Comparison of ENCODE assay signal across 27 mouse cellular contexts in genomic region chr7:125620077-125620476, GRCm38 (mm10). TPM values are rescaled to one million over a fixed set of nuclear protein-coding genes. Genes with fewer than 3 reads are reported as not detected.
DNase-seq lines count a peak whose midpoint lies in the region; ATAC-seq lines count a peak whose summit lies in the region.
"Had no signal": no experiment of that assay in that cellular context is flagged by ENCODE, and none has a peak within 500 bp of the region (broad histone marks: within the 10 kb centered on the region; RNA-seq: fewer than 3 reads in every experiment).

No protein-coding gene starts in this region.

- H3K4me1 ChIP-seq in liver, embryonic 11.5 days (replicated peaks; ENCODE audit: control insufficient read depth, insufficient read depth, low read length) = no peaks in the 10 kb centered on the region
- H3K4me1 ChIP-seq: embryonic facial prominence, embryonic 13.5 days; forebrain, embryonic 12.5 days; forebrain, embryonic 15.5 days; hindbrain, embryonic 12.5 days; hindbrain, embryonic 15.5 days had no signal

- H3K36me3 ChIP-seq in liver, embryonic 11.5 days (ENCODE audit: control insufficient read depth, insufficient read depth, low read length) = no peaks in the 10 kb centered on the region
- H3K36me3 ChIP-seq: embryonic facial prominence, embryonic 10.5 days; embryonic facial prominence, embryonic 13.5 days; forebrain, embryonic 12.5 days; forebrain, embryonic 15.5 days; hindbrain, embryonic 12.5 days; hindbrain, embryonic 15.5 days had no signal

- 36% methylated on average over 4 of the region's 4 CpGs for WGBS in liver, embryonic 11.5 days

- no peak overlapping the region for H3K4me2 ChIP-seq in liver, embryonic 11.5 days
- H3K4me2 ChIP-seq: embryonic facial prominence, embryonic 13.5 days; forebrain, embryonic 12.5 days; forebrain, embryonic 15.5 days; heart, embryonic 11.5 days; hindbrain, embryonic 12.5 days; hindbrain, embryonic 15.5 days had no signal

- ATAC-seq in CD4-positive, CD25-positive, alpha-beta regulatory T cell, adult 4 months = peak; percentile 63
- ATAC-seq in granulocyte monocyte progenitor cell, adult 5-6 weeks (replicated peaks; ENCODE audit: poor library complexity, severe bottlenecking) = peak; percentile 65
- peak; percentile 88 for ATAC-seq in megakaryocyte, adult 5-6 weeks (ENCODE audit: poor library complexity, severe bottlenecking)
- peak; percentile 38; the same call in 1 of the 2 replicates for ATAC-seq in neutrophil, adult 5-6 weeks (ENCODE audit: extremely low read depth, insufficient number of reproducible peaks, low FRiP score, poor library complexity, severe bottlenecking)
- no peak for ATAC-seq in liver, embryonic 11.5 days (replicated peaks; ENCODE audit: low FRiP score)
- ATAC-seq: forebrain, embryonic 15.5 days; Patski had no signal

- H3K27ac ChIP-seq in liver, embryonic 11.5 days (ENCODE audit: low read depth, low read length) = no peak overlapping the region
- H3K27ac ChIP-seq: embryonic facial prominence, embryonic 10.5 days; embryonic facial prominence, embryonic 13.5 days; forebrain, embryonic 12.5 days; forebrain, embryonic 15.5 days; hindbrain, embryonic 12.5 days; hindbrain, embryonic 15.5 days had no signal

- H3K9me3 ChIP-seq in liver, embryonic 11.5 days (ENCODE audit: control insufficient read depth, low read length) = no peaks in the 10 kb centered on the region
- H3K9me3 ChIP-seq: embryonic facial prominence, embryonic 10.5 days; embryonic facial prominence, embryonic 13.5 days; forebrain, embryonic 12.5 days; forebrain, embryonic 15.5 days; hindbrain, embryonic 12.5 days; hindbrain, embryonic 15.5 days had no signal

- no peak overlapping the region for H3K4me3 ChIP-seq in liver, embryonic 11.5 days (ENCODE audit: low read depth, low read length)
- H3K4me3 ChIP-seq: embryonic facial prominence, embryonic 10.5 days; embryonic facial prominence, embryonic 13.5 days; erythroblast, embryonic 14.5 days; forebrain, embryonic 12.5 days; forebrain, embryonic 15.5 days; hindbrain, embryonic 12.5 days; hindbrain, embryonic 15.5 days had no signal

- DNase-seq in liver, embryonic 11.5 days (ENCODE audit: low spot score) = no peak
- DNase-seq in layer of hippocampus, postnatal 25 days (ENCODE audit: extremely low spot score in 1 of 2, low spot score in 1 of 2) = no peak
- DNase-seq in spleen, postnatal 10 days (ENCODE audit: low spot score in 2 of 2) = no peak
- DNase-seq: adrenal gland, adult 2 months; adrenal gland, postnatal 14 days; B cell, adult 2 months; cerebellum, adult 11-12 months; cerebellum, adult 8-10 months; cerebellum, postnatal 10 days; cerebellum, postnatal 36 days; embryo, embryonic 11 days; gastrocnemius, postnatal 10 days; gastrocnemius, postnatal 36 days had no signal

- H3K27me3 ChIP-seq in liver, embryonic 11.5 days (replicated peaks; ENCODE audit: control insufficient read depth, insufficient read depth, low read length) = no peaks in the 10 kb centered on the region
- H3K27me3 ChIP-seq: embryonic facial prominence, embryonic 13.5 days; forebrain, embryonic 12.5 days; forebrain, embryonic 15.5 days; hindbrain, embryonic 12.5 days; hindbrain, embryonic 15.5 days had no signal

- no peak overlapping the region for H3K9ac ChIP-seq in liver, embryonic 11.5 days (ENCODE audit: low read depth, low read length)
- H3K9ac ChIP-seq: embryonic facial prominence, embryonic 13.5 days; forebrain, embryonic 12.5 days; forebrain, embryonic 15.5 days; hindbrain, embryonic 12.5 days; hindbrain, embryonic 15.5 days had no signal

RNA-seq across cellular contexts. Expression of gene Il21r, which starts 16.8 kb away (rescaled TPM):
- 100 to 1,000 TPM in 1 of 2 experiments, 10 to 100 TPM in 1; 99.5 to 157 TPM for polyA plus RNA-seq in CD4-positive, CD25-positive, alpha-beta regulatory T cell, adult 4 months (2017; shearing (Covaris generic))
- total RNA-seq in granulocyte monocyte progenitor cell, adult 5-6 weeks (2014; fragmentation: Nextera tagmentation) = 1.8 and 8.8 TPM in 2 replicates
- 7.5 and 8.2 TPM in 2 replicates for total RNA-seq in granulocyte monocyte progenitor cell, adult 5-6 weeks (2017)
- 0.62 and 0.83 TPM in 2 replicates for total RNA-seq in megakaryocyte, adult 5-6 weeks (2015)
- total RNA-seq in megakaryocyte, adult 5-6 weeks (2017) = 1.8 and 2.2 TPM in 2 replicates
- total RNA-seq in neutrophil, adult 5-6 weeks (2017) = 109 and 111 TPM in 2 replicates
- polyA plus RNA-seq in liver, embryonic 11.5 days (2014; fragmentation: Nextera tagmentation; extraction: Ambion mirVana) = 0.81 and 1.1 TPM in 2 replicates
- total RNA-seq in layer of hippocampus, postnatal 25 days (2021) = 1 to 10 TPM in 1 of 2 experiments, under 1 TPM in 1; 0.89 to 1.1 TPM
- polyA plus RNA-seq: heart, embryonic 14.5 days; Patski had no signal

Comparison
In these comparisons a context has a peak if more than half of its experiments do, and no peak if none do; other contexts are left out.
1. RNA of gene Il21r, which starts 16.8 kb away (total RNA-seq): 109 to 111 TPM in neutrophil, adult 5-6 weeks; 1.8 to 8.8 TPM in granulocyte monocyte progenitor cell, adult 5-6 weeks, 0.62 to 2.2 TPM in megakaryocyte, adult 5-6 weeks and 0.89 to 1.1 TPM in layer of hippocampus, postnatal 25 days; every median in the first group is over 10 times any median in the second.